Mouse (Mus musculus) brain, embryonic 14.5 days (tissue): ENCODE data around the gene Elane.

ENCODE experiments used
- CTCF ChIP-seq: fragments of 200-500 bp; IDR thresholded peaks from 2 replicates; pipeline ENCODE4 v1.5.1; 2012; ENCODE audit warnings: inconsistent platforms, mild to moderate bottlenecking, moderate library complexity, borderline replicate concordance; ENCODE audit not compliant: insufficient read depth, insufficient read length; ENCODE audit errors: extremely low read depth
- POLR2A ChIP-seq: fragments of 200-500 bp; IDR thresholded peaks from 2 replicates; pipeline ENCODE4 v1.6.1; 2012; ENCODE audit warnings: mild to moderate bottlenecking, inconsistent platforms, borderline replicate concordance; ENCODE audit not compliant: poor library complexity, insufficient read depth, insufficient read length, severe bottlenecking; ENCODE audit errors: extremely low read depth

GRCm38 (mm10) chr10:79874290-79874862 lies 11.7 kb upstream of the Elane start, which contains the start of the genes Prtn3 and Plppr3:
- TF ChIP-seq CTCF = no peak
- TF ChIP-seq POLR2A = peak; percentile 81
